Mouse (Mus musculus) midbrain, postnatal 0 days (tissue): Measurements from ENCODE around the gene Palld. TPM values are rescaled to one million over a fixed set of nuclear protein-coding genes. Genes with fewer than 3 reads are reported as not detected.
A peak's percentile ranks its signal among the peaks of the same experiment; 100 is the strongest.

Source experiments
- ATAC-seq: fragments of 200-750 bp; cut with Nextera tagmentation; 2 replicates; pipeline ENCODE4 v1.8.0; 2017; ENCODE audit warnings: moderate number of reproducible peaks, mild to moderate bottlenecking, moderate TSS enrichment, moderate library complexity; ENCODE audit not compliant: low FRiP score
- DNase-seq: peaks from one replicate; pipeline ENCODE4 v3.0.0-alpha.2; 2015; ENCODE audit warnings: low spot score
- H3K27ac ChIP-seq: fragments of 300-500 bp; sonication (generic); 2 replicates; pipeline ENCODE4 v1.5.1; 2014; ENCODE audit warnings: low read depth, mild to moderate bottlenecking, low read length, mixed read lengths
- H3K27me3 ChIP-seq: fragments of 300-500 bp; sonication (generic); 2 replicates; pipeline ENCODE4 v1.6.1; 2014; ENCODE audit warnings: low read length, control low read depth, mixed read lengths; ENCODE audit not compliant: insufficient read depth
- H3K36me3 ChIP-seq: fragments of 300-500 bp; sonication (generic); 2 replicates; pipeline ENCODE4 v1.6.1; 2014; ENCODE audit warnings: low read length, control low read depth, mixed read lengths; ENCODE audit not compliant: insufficient read depth
- H3K4me1 ChIP-seq: fragments of 300-500 bp; sonication (generic); 2 replicates; pipeline ENCODE4 v1.6.1; 2014; ENCODE audit warnings: mild to moderate bottlenecking, control low read depth, antibody characterized with exemption, low read length, mixed read lengths; ENCODE audit not compliant: insufficient read depth
- H3K4me2 ChIP-seq: fragments of 300-500 bp; sonication (generic); 2 replicates; pipeline ENCODE4 v1.6.1; 2014; ENCODE audit warnings: low read depth, mild to moderate bottlenecking, low read length, mixed read lengths; ENCODE audit not compliant: poor library complexity, severe bottlenecking
- H3K4me3 ChIP-seq: fragments of 300-500 bp; sonication (generic); 2 replicates; pipeline ENCODE4 v1.5.1; 2014; ENCODE audit warnings: low read depth, mild to moderate bottlenecking, low read length, moderate library complexity
- H3K9ac ChIP-seq: fragments of 300-500 bp; sonication (generic); replicated peaks from 2 replicates; pipeline ENCODE4 v1.6.1; 2014; ENCODE audit warnings: mild to moderate bottlenecking, low read length, moderate library complexity, mixed read lengths; ENCODE audit not compliant: poor library complexity, severe bottlenecking
- H3K9me3 ChIP-seq: fragments of 300-500 bp; sonication (generic); 2 replicates; pipeline ENCODE4 v1.6.1; 2016; ENCODE audit warnings: low read length, control low read depth
- CTCF ChIP-seq: IDR thresholded peaks from 2 replicates; pipeline ENCODE4 v1.5.1; 2016; ENCODE audit warnings: antibody characterized with exemption, mild to moderate bottlenecking
- WGBS: fragments of 180-500 bp; shearing (Covaris S2); extraction: QIAGEN DNeasy Blood & Tissue Kit; methylation state at CpG from one replicate; pipeline ENCODE4 v1.1.7; 2014; 5-methylcytosine and 5-hydroxymethylcytosine counted together
- polyA plus RNA-seq: library from polyadenylated mRNA; unstranded; fragments of >200 nt; fragmentation: Nextera tagmentation; extraction: Ambion mirVana; gene quantifications from 2 replicates; pipeline ENCODE4 v1.2.1, GENCODE M21; 2015
- total RNA-seq: library from RNA; depleted of rRNA; stranded (reverse); fragments of >200 nt; gene quantifications from 2 replicates; pipeline ENCODE4 v1.2.3, GENCODE M21; 2014

Gene Palld
- total and polyA plus RNA-seq, 2 experiments from 2014 or later = 3.9 to 10.8 TPM

GRCm38 (mm10) chr8:61533356-61533926 lies 369.0 kb downstream of the Palld start:
- H3K4me1 ChIP-seq = no peaks in the 10 kb centered on the region
- H3K36me3 ChIP-seq = no peaks in the 10 kb centered on the region
- TF ChIP-seq CTCF = no peak
- 50% methylated on average over 16 of the region's 16 CpGs for WGBS
- no peaks in the 10 kb centered on the region for H3K27me3 ChIP-seq
- no peak overlapping the region for H3K4me3 ChIP-seq
- H3K9me3 ChIP-seq = no peaks in the 10 kb centered on the region
- no peak for DNase-seq
- no peak for ATAC-seq
- no peak overlapping the region for H3K9ac ChIP-seq
- H3K4me2 ChIP-seq = no peak overlapping the region
- H3K27ac ChIP-seq = no peak overlapping the region

- Histone ChIP-seq H3K4me3 (no peak overlapping the region), H3K4me2 (no peak overlapping the region), H3K4me1 (no peaks in the 10 kb centered on the region), H3K9me3 (no peaks in the 10 kb centered on the region), H3K36me3 (no peaks in the 10 kb centered on the region), H3K27me3 (no peaks in the 10 kb centered on the region), H3K9ac (no peak overlapping the region), H3K27ac (no peak overlapping the region)
- no peak for DNase-seq
- no peak for ATAC-seq
- 81% methylated on average over 5 of the region's 5 CpGs for WGBS
- no peak for TF ChIP-seq CTCF
Measured at GRCm38 (mm10) chr8:61532831-61533230, 369.7 kb downstream of the Palld start.

- no peak overlapping the region for H3K9ac ChIP-seq
- ATAC-seq (no peak), DNase-seq (no peak)
- TF ChIP-seq CTCF = peak; percentile 49
- 72% methylated on average over 22 of the region's 22 CpGs for WGBS
- no peak overlapping the region for H3K4me2 ChIP-seq
- no peaks in the 10 kb centered on the region for H3K36me3 ChIP-seq
- no peak overlapping the region for H3K4me3 ChIP-seq
- no peak overlapping the region for H3K27ac ChIP-seq
- no peaks in the 10 kb centered on the region for H3K27me3 ChIP-seq
- H3K4me1 ChIP-seq = no peaks in the 10 kb centered on the region
- H3K9me3 ChIP-seq = no peaks in the 10 kb centered on the region
Measured at GRCm38 (mm10) chr8:61531944-61532795, 370.3 kb downstream of the Palld start.

- H3K27ac ChIP-seq = no peak overlapping the region
- H3K4me1 ChIP-seq = no peaks in the 10 kb centered on the region
- H3K9ac ChIP-seq = no peak overlapping the region
- no peak overlapping the region for H3K4me2 ChIP-seq
- no peak for ATAC-seq
- no peak for DNase-seq
- H3K9me3 ChIP-seq = no peaks in the 10 kb centered on the region
- no peak for TF ChIP-seq CTCF
- WGBS = 71% methylated on average over 6 of the region's 6 CpGs
- no peaks in the 10 kb centered on the region for H3K36me3 ChIP-seq
- no peaks in the 10 kb centered on the region for H3K27me3 ChIP-seq
- H3K4me3 ChIP-seq = no peak overlapping the region
Measured at GRCm38 (mm10) chr8:61528642-61529041, 373.8 kb downstream of the Palld start.

GRCm38 (mm10) chr8:61528197-61528596 lies 374.3 kb downstream of the Palld start:
- H3K9ac ChIP-seq = no peak overlapping the region
- no peaks in the 10 kb centered on the region for H3K4me1 ChIP-seq
- DNase-seq (no peak), ATAC-seq (no peak)
- H3K27ac ChIP-seq = no peak overlapping the region
- H3K4me3 ChIP-seq = no peak overlapping the region
- H3K36me3 ChIP-seq = no peaks in the 10 kb centered on the region
- 92% methylated on average over 9 of the region's 9 CpGs for WGBS
- H3K9me3 ChIP-seq = no peaks in the 10 kb centered on the region
- no peaks in the 10 kb centered on the region for H3K27me3 ChIP-seq
- no peak for TF ChIP-seq CTCF
- no peak overlapping the region for H3K4me2 ChIP-seq

- no peak for ATAC-seq
- Histone ChIP-seq H3K27me3 (no peaks in the 10 kb centered on the region), H3K4me2 (no peak overlapping the region), H3K4me3 (no peak overlapping the region), H3K27ac (no peak overlapping the region), H3K36me3 (no peaks in the 10 kb centered on the region), H3K9me3 (no peaks in the 10 kb centered on the region), H3K9ac (no peak overlapping the region), H3K4me1 (no peaks in the 10 kb centered on the region)
- 79% methylated on average over 14 of the region's 14 CpGs for WGBS
- no peak for TF ChIP-seq CTCF
- DNase-seq = no peak
Measured at GRCm38 (mm10) chr8:61527037-61527436, 375.5 kb downstream of the Palld start.
